Mouse (Mus musculus): Measurements from ENCODE around the gene Spint2. TPM values are rescaled to one million over a fixed set of nuclear protein-coding genes. Genes with fewer than 3 reads are reported as not detected.

Spint2 gene
- polyA plus RNA-seq, 1 experiment from 2014 or later: 265 TPM

DNA sequence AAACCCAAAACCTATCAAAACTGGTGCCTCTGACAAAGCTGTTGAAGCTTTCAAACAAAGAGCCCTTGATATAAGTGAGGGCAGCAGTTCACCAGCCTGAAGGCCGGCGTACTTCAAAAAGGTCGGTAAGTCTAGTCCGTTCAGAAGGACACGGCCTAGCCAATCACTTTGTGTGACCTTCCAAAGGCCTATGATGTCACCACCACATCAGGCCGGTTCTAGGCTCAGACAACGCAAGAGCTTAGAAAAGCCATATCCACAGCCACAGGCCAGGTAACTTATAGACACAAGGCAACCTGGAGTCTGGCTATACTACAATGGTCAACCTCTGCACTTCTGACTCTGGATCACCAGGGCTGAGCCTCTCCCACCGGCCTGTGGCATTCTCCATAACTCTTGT is 1.8 kb downstream of the Spint2 start:
- Histone ChIP-seq H3K4me2 (peak overlapping the region; percentile 92), H3K27me3 (ENCODE audit: insufficient read depth, low read length) (peaks cover 29% of the 10 kb centered on the region), H3K4me3 (ENCODE audit: low read depth, low read length) (peak overlapping the region; percentile 58), H3K9me3 (ENCODE audit: low read depth, low read length) (no peaks in the 10 kb centered on the region), H3K4me1 (ENCODE audit: insufficient read depth) (no peaks in the 10 kb centered on the region), H3K27ac (ENCODE audit: low read depth) (0 out of 2 replicates have a peak overlapping the region, but pooled peaks have one; percentile 6), H3K36me3 (ENCODE audit: insufficient read depth) (no peaks in the 10 kb centered on the region), H3K9ac (peak overlapping the region; percentile 16; the same call in 1 of the 2 replicates)
- ATAC-seq (ENCODE audit: insufficient read depth) (no peak), DNase-seq (no peak)
- TF ChIP-seq CTCF (IDR thresholded peaks at IDR 0.05; ENCODE audit: low read depth): no peak
- 52% methylated on average over 8 of the region's 8 CpGs for WGBS

- DNase-seq: no peak
- H3K36me3 ChIP-seq (ENCODE audit: insufficient read depth): no peaks in the 10 kb centered on the region
- H3K4me3 ChIP-seq (ENCODE audit: low read depth, low read length): no peak overlapping the region
- no peak overlapping the region for H3K27ac ChIP-seq (ENCODE audit: low read depth)
- peak overlapping the region; percentile 92; the same call in 1 of the 2 replicates for H3K4me2 ChIP-seq
- H3K9ac ChIP-seq: no peak overlapping the region
- no peak for ATAC-seq (ENCODE audit: insufficient read depth)
- no peaks in the 10 kb centered on the region for H3K9me3 ChIP-seq (ENCODE audit: low read depth, low read length)
- no peak for TF ChIP-seq CTCF (IDR thresholded peaks at IDR 0.05; ENCODE audit: low read depth)
- no peaks in the 10 kb centered on the region for H3K4me1 ChIP-seq (ENCODE audit: insufficient read depth)
- peaks cover 29% of the 10 kb centered on the region for H3K27me3 ChIP-seq (ENCODE audit: insufficient read depth, low read length)
Measured at GRCm38 (mm10) chr7:29279261-29279660, 2.5 kb downstream of the Spint2 start.

- H3K9ac ChIP-seq: no peak overlapping the region
- no peak for TF ChIP-seq CTCF (IDR thresholded peaks at IDR 0.05; ENCODE audit: low read depth)
- no peaks in the 10 kb centered on the region for H3K36me3 ChIP-seq (ENCODE audit: insufficient read depth)
- peaks cover 26% of the 10 kb centered on the region for H3K27me3 ChIP-seq (ENCODE audit: insufficient read depth, low read length)
- no peak overlapping the region for H3K27ac ChIP-seq (ENCODE audit: low read depth)
- DNase-seq (no peak), ATAC-seq (ENCODE audit: insufficient read depth) (no peak)
- no peaks in the 10 kb centered on the region for H3K9me3 ChIP-seq (ENCODE audit: low read depth, low read length)
- 73% methylated on average over 4 of the region's 4 CpGs for WGBS
- H3K4me3 ChIP-seq (ENCODE audit: low read depth, low read length): no peak overlapping the region
- no peaks in the 10 kb centered on the region for H3K4me1 ChIP-seq (ENCODE audit: insufficient read depth)
- no peak overlapping the region for H3K4me2 ChIP-seq
Measured at GRCm38 (mm10) chr7:29277510-29277909, 4.2 kb downstream of the Spint2 start.

GRCm38 (mm10) chr7:29276715-29277114 is 5.0 kb downstream of the Spint2 start:
- Histone ChIP-seq H3K9me3 (ENCODE audit: low read depth, low read length) (no peaks in the 10 kb centered on the region), H3K4me1 (ENCODE audit: insufficient read depth) (peaks cover 4% of the 10 kb centered on the region; the same call in 1 of the 2 replicates), H3K9ac (no peak overlapping the region), H3K27ac (ENCODE audit: low read depth) (no peak overlapping the region), H3K4me3 (ENCODE audit: low read depth, low read length) (no peak overlapping the region), H3K27me3 (ENCODE audit: insufficient read depth, low read length) (peaks cover 19% of the 10 kb centered on the region), H3K4me2 (no peak overlapping the region), H3K36me3 (ENCODE audit: insufficient read depth) (no peaks in the 10 kb centered on the region)
- TF ChIP-seq CTCF (IDR thresholded peaks at IDR 0.05; ENCODE audit: low read depth): no peak
- no peak for ATAC-seq (ENCODE audit: insufficient read depth)
- 65% methylated on average over 5 of the region's 5 CpGs for WGBS
- DNase-seq: peak; percentile 22

- TF ChIP-seq CTCF (IDR thresholded peaks at IDR 0.05; ENCODE audit: low read depth): no peak
- no peak overlapping the region for H3K9ac ChIP-seq
- ATAC-seq (ENCODE audit: insufficient read depth): peak; percentile 61; the same call in 1 of the 2 replicates
- no peak overlapping the region for H3K4me3 ChIP-seq (ENCODE audit: low read depth, low read length)
- H3K4me1 ChIP-seq (ENCODE audit: insufficient read depth): peaks cover 12% of the 10 kb centered on the region; the same call in 1 of the 2 replicates
- WGBS: 39% methylated on average over 8 of the region's 8 CpGs
- no peaks in the 10 kb centered on the region for H3K27me3 ChIP-seq (ENCODE audit: insufficient read depth, low read length)
- no peaks in the 10 kb centered on the region for H3K9me3 ChIP-seq (ENCODE audit: low read depth, low read length)
- DNase-seq: peak; percentile 67
- H3K4me2 ChIP-seq: no peak overlapping the region
- peak overlapping the region; percentile 61; the same call in 1 of the 2 replicates for H3K27ac ChIP-seq (ENCODE audit: low read depth)
- no peaks in the 10 kb centered on the region for H3K36me3 ChIP-seq (ENCODE audit: insufficient read depth)
Measured at GRCm38 (mm10) chr7:29271687-29272465, 9.8 kb downstream of the Spint2 start.

- TF ChIP-seq CTCF (IDR thresholded peaks at IDR 0.05; ENCODE audit: low read depth): no peak
- no peaks in the 10 kb centered on the region for H3K36me3 ChIP-seq (ENCODE audit: insufficient read depth)
- no peaks in the 10 kb centered on the region for H3K27me3 ChIP-seq (ENCODE audit: insufficient read depth, low read length)
- ATAC-seq (ENCODE audit: insufficient read depth) (no peak), DNase-seq (no peak)
- 77% methylated on average over 4 of the region's 4 CpGs for WGBS
- no peak overlapping the region for H3K9ac ChIP-seq
- H3K27ac ChIP-seq (ENCODE audit: low read depth): no peak overlapping the region
- peaks cover 12% of the 10 kb centered on the region; the same call in 1 of the 2 replicates for H3K4me1 ChIP-seq (ENCODE audit: insufficient read depth)
- H3K9me3 ChIP-seq (ENCODE audit: low read depth, low read length): no peaks in the 10 kb centered on the region
- no peak overlapping the region for H3K4me2 ChIP-seq
- H3K4me3 ChIP-seq (ENCODE audit: low read depth, low read length): no peak overlapping the region
Measured at GRCm38 (mm10) chr7:29270445-29270844, 11.3 kb downstream of the Spint2 start.

GRCm38 (mm10) chr7:29266931-29267330 is 14.8 kb downstream of the Spint2 start:
- Histone ChIP-seq H3K36me3 (ENCODE audit: insufficient read depth) (no peaks in the 10 kb centered on the region), H3K27me3 (ENCODE audit: insufficient read depth, low read length) (no peaks in the 10 kb centered on the region), H3K4me3 (ENCODE audit: low read depth, low read length) (no peak overlapping the region), H3K9ac (no peak overlapping the region), H3K4me2 (no peak overlapping the region), H3K4me1 (ENCODE audit: insufficient read depth) (peaks cover 9% of the 10 kb centered on the region; the same call in 1 of the 2 replicates), H3K27ac (ENCODE audit: low read depth) (no peak overlapping the region), H3K9me3 (ENCODE audit: low read depth, low read length) (no peaks in the 10 kb centered on the region)
- no peak; the same call in 1 of the 2 replicates for ATAC-seq (ENCODE audit: insufficient read depth)
- WGBS: 55% methylated on average over 4 of the region's 4 CpGs
- peak; percentile 45 for DNase-seq
- TF ChIP-seq CTCF (IDR thresholded peaks at IDR 0.05; ENCODE audit: low read depth): no peak
